Mouse (Mus musculus) adrenal gland, postnatal 4 days (tissue): ENCODE results near the gene Robo3. TPM values are rescaled to one million over a fixed set of nuclear protein-coding genes. Genes with fewer than 3 reads are reported as not detected.

Source experiments
- DNase-seq, 2 experiments: peaks; one replicate each; pipeline ENCODE4 v3.0.0; 2021 to 2022; ENCODE audit warnings: low spot score in 2 of 2, mixed read lengths in 2 of 2
- long read RNA-seq, 2 experiments: library from polyadenylated mRNA; stranded (forward); transcript quantifications; one replicate each; pipeline ENCODE4 v2.0.0; 2021
- total RNA-seq, 2 experiments: library from RNA; stranded (reverse); gene quantifications; 2 replicates each; pipeline ENCODE4 v1.2.3; 2021

The Robo3 gene
- total RNA-seq, result 1 to 10 TPM in 1 of 2 experiments, under 1 TPM in 1; 0.56 to 1.0 TPM
- long read RNA-seq, experiment 1, result 0 reads
- long read RNA-seq, experiment 2, result 0 reads

DNA sequence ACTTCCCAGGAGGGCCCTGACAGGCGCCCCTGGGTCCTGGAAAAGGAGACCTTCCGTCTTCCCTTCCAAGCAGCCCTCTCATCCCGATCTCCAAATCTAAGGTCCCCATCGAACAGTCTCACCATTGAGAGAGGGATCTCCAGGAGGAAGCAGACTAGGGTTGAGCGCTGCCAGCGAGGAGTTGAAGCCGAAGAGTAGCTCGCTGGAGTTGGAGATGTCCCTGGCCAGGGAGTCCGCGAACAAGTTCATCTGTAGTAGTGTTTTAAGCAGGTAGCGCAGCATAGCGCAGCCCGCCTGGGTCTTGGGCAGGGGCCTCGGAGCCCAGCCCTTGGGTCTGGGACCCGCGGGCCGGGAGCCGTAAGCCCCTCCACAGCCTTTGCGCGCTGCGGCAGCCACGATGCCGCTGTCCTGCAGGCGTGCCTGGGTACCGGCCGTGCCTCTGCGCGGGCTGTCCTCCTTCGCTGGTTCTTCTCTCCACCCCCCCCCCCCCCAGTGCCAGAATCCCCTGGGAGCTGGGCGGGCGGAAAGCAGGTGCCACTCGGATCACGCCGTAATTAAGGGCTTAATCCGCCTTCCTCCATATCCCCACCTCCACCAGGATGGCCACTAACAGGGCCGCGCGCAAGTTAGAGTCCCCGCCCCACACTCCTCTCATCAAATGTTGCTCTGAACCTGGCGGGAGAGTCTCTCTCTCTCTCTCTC, at the start of gene Robo3:
TSS of gene Robo3 (minus strand) at position 527 of the 702 bp plus-strand sequence.
- no peak for DNase-seq

DNA sequence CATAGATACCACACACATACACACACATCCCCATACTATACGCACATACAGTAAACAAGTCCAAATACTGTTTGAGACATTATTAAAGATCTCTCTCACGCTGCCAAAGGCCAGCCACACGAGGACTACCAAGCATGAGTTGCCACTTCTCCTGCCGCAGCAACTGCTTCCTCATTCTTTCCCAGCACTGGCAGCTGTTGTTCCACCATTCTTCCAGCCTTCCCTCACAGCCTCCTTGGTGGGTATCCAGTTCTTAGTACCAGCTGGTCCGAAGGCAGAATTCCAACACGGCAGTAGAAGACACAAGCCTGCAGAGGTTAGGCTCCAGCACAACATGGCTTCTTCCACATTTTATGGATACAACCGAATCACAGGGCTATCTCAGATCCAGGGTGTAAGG, 41.9 kb upstream of the Robo3 start:
- DNase-seq, result no peak

DNA sequence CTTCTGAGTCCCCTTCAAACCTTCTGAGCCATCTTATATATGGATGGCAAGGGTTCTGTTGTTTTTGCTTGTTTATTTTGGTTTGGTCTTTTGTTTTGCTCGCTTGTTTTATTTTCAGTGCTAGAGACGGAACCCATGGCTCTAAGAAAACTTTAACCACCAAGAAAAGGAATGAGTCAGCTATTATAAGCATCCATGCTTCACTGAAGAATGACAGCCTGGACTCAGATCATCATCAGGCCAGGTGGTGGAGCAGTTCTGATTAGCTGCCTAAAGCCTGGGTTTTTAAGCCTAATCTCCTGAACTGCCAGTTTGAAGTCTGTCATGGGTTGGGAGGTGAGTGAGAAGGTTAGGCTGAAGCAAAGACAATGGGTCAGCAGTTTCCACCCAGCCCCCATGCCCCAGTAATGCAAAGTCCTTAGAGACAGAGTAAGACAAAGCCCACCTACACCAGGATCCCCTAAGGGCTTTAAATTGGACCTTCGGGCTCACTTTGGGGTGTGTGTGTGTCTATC, 40.6 kb upstream of the Robo3 start:
- no peak for DNase-seq

DNA sequence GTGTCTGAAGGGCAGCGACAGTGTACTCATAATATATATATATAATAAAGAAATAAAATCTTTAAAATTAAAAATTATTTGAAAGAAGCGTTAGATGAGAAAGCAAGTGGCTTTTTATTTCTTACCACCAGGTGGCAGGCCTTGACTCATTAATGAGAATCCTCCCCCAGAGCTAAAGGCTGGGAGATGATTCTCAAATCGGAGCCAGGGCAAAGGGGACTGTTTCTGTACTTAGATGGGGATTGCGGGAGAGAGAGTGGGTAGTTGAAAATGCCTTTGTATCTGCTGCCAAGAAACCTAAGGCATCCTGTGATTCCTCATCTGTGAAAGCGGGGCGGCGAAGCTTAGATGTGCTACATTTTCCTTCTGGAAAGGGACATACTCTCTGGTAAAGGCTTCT, 29.7 kb upstream of the Robo3 start:
- no peak for DNase-seq

DNA sequence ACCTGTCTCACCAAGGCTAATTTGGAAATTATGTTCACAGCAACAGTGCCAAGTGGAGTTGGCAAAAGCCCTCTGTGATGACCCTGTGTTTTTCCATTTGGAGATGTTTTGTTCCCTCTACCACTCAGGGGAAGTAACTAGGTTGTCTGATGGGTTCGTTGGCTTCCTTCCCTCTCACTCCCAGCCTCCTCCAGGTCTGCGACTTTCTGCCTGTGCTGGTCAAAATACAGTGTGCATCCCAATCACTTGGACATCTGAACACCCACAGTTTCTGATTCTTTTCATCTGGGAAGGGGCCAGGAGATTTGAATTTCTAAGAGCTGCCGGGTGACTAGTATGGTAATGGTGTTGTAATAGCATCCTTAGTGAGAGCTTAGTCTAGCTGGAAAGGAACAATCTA, 28.5 kb upstream of the Robo3 start:
- DNase-seq, result no peak

DNA sequence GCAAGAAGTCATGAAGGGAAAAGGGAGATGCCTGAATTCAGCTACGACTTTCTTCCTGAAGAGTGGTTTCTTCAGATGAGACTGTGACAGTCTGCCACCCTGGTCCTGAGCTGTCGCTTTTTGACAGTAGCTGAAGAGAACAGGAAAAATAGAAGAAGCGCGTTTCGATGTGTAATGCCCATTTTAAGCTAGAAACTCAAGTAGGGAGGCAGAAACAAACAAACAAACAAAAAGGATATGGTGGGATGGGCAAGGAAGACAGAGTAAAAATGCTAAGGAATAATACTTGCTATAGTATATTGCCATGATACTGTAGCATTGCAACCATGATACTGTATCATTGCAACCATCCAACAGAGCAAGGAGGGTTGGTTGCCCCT, 27.9 kb upstream of the Robo3 start:
- DNase-seq, result no peak

DNA sequence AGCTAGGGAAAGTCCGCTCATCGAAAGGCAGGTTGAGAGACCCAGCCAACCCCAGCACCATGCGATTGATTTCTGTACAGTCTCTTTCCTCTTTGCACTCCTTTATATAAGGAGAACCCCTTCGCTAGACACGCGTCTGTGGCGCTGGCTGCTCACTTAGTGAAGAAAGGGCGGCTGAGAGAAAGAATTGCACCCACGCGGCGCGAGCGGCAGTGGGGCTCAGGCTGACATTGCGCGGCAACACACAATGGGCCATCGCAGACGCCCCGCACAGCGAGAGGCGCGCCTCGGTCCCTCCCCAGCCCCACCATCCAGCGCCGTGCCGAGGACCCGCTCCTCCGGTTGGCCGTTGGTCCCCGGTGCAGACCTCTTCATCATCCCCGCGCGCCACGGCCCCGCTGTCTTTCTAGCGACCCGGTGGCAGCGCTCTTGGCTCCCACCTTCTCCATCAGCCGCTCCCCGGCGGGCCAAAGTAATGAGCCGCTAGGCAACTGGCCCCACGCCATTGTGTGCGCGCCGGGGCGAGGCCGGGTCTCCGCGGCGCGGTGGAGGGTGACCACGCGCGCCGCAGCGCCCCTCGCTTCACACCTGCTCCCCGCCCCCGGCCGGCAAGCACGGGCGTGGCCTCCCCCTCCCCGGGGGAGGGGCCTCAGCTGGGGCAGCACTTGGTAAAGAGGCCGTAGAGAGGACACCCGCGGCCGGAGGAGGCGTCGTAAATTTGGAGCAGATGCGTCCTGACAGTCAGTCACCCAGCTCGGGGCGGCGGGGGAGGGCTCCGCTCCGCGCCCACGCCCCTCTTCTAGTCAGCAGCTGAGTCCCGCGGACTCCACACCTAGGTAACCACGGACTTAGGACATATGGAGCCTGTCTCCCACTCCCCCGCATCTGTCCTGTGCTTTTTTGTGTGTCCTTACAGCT, 27.3 kb upstream of the Robo3 start:
- no peak for DNase-seq

DNA sequence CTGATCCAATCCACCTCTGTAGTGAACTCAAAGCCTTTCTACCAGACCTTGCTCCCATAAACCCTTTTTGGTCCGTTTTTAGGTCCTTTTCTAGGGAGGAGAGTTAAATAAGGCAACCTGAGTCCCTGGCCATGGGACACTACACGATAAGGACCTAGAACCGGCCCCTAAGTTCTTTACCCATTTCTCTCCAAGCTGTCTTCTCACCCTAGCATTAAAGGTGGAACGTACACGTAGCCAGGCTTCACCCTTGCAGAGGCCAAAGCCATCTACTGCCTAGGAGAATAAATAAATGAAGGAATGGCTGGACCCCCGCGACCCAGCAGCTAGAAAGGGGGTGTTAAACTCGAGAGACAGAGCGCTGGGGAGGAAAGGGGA, 26.6 kb upstream of the Robo3 start:
- no peak for DNase-seq

DNA sequence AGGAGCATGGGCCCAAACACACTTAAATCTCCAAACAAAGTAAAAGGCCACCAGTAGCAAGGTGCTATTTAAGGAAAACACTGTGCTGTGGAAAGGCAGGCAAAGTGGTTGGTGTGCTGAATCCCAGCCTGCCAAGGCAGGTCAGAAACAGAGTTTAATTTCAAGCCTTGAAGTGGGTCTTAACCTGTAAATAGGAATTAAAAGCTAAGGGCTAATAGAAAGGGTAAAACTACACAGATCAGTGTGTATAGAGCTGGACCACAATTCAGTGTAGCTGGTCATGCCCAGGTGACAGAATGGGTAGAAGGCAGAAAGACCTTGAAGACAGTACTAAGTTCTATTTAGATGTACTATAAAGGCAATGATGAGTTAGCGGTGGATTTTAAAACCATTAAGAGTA, 24.1 kb upstream of the Robo3 start:
- no peak for DNase-seq

DNA sequence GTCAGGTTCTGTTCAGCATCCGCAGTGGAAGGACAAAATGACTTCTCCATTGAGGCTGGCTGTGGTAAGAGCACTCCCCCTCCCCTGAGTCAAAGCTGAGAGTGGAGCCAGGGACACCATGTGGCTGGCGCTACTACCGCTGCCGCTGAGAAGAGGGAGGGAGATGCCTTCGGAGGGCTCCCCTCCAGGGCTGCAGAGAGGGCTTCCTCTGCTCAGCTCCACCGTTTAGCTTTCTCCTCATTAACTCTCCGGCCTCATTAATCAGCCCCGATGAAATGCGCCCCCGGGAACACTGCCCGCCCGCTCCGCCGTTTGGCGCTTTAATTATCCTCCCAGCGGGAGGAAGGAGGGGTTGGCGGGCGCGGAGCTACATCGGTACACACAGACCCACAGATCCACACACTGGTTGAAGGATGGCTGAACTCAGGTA, 23.4 kb upstream of the Robo3 start:
- no peak for DNase-seq

DNA sequence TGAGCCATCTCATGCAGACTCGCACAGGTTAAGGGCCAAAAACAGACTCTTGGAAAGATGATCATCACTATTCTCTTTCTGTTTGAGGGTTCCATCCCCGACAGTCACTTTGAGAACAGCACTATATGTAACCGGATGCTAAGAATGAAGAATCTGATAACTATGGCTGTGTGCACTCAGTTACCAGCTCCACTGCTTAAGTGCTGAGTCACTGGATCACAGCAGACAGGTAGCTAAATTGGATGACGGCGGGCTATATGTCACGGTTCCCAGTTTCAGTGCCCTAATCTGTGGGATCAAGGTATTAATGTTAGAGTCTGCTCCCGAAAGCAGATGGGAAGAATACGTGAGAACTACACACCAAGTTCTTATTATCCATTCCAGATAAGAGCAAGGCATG, 22.8 kb upstream of the Robo3 start:
- DNase-seq, result no peak

DNA sequence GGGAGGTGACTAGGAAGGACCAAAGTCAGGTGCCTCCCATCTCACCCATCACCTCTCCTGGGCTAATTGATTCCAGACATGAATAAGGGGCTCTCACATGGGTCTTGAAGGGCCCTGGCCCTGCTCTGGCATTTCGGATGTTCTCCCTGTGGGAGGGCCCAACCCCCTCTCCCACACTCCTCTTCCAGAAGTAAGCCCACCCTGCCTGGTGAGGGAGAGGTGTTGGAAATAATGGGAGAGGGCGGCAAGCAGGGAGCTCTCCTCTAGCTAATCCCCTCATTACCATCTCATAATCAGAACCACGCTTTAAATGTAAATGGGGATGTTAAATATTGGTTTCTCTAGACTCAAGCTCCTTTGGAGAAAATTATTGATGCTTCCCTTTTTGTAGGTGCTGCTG, 21.9 kb upstream of the Robo3 start:
- no peak for DNase-seq

DNA sequence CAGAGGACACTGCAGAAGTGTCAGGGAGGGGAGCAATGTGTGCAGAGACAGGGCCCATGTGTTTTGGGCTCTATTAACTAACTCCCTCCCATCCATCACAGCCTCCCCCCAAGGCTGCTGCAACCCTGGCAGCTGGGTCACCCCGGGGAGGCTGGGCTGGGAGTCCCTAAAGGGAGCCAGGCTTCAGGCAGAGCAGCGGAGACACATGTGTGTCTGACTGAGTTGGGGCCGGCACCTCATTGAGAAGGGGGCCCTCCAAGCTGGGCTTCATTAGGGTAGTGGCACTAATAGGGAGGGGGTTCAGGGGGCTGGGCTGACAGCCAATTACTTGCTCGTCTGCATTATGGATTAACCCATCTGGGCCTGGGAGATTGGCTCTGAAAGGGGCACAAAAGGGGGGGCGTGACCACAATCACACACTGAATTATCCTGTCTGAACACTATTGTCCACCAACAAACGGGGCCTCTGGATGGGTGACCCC, 21.0 kb upstream of the Robo3 start:
- no peak for DNase-seq

DNA sequence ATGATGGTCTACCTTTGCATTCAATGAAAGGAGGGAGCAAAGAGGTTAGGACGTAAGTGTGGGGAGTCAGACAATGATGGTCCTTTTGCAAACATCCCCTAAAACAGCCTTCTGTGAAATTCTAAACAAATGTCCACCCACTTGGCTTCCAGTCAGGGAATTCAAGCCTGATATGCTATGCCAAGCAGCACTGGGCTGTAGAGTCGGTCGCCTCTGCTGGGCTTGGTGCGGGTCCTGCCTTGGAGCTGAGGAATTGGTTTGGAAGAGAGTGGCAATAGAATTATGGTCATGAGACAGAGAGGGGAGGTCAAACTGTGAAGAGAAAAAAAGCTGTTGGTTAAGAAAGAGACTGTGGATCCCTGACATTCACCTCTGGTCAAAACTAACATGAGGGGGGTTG, 20.3 kb upstream of the Robo3 start:
- DNase-seq, result no peak

DNA sequence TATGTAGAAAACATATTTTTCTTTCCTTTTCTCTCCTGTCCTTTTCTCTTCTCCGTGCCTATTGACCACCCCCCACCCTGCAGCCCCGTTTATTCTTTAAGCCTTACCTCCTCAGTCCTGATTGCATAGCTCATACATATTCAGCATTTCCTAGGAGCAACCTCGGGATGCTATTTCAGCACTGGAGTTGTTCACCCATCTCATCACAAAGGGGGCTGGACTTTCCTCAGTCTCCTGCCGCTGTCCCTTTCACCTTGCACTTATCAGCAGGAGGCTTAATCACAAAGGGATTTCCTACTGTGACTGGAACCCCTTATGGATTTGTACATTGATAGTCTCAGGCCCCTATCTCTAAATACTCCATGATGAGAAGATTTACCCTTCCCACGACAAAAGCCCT, 19.4 kb upstream of the Robo3 start:
- no peak for DNase-seq

DNA sequence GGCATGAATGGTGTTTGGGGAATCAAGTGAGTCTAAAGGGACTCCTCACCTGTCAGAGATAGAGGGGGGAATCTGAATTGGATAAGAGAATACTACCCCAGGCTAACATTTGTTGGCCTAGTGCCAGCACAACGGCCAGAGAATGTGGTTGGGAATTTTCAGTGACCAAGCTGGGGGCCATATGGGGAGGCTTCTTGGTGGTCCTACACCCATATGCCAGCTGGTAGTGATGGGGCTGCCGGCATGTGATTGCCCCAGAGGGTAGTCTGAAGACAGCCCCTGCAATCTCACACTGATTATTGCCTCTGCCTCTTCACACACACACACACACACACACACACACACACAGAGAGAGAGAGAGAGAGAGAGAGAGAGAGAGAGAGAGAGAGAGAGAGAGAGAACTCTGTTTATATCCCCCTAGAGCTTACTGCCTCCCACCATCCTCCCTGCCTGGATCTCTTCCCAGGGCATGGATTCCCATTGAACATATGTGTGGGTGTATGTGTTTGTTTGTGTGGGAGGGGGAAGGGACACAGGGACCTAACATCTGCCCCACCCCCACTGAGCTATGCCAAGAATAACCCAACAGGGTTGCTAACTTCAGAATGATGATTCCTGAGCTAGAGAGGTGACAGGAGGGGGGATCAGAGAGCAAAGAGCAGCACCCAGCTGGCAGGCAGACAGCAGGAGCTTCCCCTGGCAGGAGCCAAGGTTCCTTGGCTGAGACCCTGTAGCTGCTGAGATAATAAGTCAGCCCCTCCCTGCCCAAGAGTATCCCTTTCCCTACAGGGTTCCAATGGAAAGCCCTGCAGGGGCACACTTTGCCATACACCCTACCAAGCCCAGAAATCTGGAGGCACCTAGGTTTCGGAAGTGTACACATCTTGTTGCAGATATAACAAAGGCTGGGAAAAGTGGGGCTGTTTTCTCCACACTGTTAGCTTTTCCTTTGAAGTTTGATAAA, 5.0 kb upstream of the Robo3 start:
- DNase-seq, result no peak

DNA sequence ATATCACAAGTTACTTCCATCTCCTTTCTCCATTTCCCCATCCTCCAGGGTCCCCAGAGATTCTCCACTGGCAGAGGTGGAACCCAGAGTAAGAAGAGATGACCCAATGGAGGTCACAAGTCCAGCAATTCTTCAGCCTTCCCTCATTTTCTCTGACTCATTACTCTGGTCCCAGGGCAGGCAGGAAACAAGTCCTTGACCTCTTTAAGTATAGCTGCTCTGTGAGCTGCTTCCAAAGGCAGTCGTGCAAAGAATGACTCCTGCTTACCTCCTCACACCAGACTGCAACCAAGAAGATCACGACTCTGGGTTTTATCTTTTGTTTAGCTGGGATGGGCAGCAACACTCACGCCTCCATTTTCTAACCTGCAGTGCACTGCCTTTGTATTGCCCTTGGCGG, 2.6 kb upstream of the Robo3 start:
- no peak for DNase-seq

DNA sequence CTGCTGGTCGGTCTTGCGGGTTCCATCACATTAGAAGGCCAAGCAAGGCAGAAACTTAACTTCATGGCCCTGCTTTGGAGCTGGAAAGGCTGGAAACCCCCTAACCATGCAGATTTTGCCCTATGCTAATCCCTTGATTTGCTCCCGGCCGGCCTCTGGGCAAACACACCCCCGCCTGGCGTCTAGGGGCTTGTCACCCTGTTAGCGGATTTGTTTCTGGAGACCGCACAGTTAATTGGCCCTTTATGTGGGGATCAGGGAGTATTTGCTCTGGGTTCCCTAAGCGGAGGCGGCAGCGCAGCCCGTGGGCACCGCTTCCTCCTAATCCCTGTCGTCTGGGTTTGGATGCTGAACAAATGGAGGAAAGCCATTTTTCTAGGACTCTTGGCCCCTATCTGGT, 1.9 kb upstream of the Robo3 start:
- DNase-seq, result no peak

DNA sequence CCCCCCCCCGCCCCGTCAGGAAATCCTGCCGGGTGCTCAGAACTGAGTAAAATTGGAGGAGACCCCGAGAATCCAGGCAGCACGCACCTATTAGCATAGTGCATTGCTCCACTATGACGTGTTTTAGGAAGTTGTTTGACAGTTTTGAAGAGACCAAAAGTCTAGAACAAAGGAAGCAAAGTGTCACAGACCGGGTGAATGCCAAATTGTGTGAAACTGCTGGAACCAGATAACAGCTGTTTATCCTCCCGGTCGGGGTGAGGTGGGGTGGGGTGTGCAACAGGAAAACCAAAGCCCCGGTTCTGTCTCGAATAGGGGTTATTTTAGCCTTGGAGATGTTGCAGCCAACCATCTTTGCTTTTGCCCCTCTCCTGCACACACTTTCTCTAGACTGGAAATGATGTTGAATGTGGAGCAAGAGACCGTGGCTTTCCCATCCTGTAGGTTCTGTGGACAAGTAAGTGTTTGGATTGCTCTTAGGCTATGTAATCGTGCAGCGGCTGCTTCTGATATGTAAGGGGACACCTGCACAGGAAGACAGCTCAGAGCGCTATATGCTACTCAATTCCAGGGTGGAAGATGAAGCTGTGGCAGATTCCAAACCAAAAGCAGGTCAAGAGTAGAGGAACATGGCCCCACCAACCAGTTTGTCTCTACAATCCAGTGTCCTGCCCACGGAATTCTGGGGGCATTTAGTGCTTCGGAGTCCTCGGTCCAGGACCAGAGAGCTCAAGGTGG, 946 bp upstream of the Robo3 start:
- no peak for DNase-seq

DNA sequence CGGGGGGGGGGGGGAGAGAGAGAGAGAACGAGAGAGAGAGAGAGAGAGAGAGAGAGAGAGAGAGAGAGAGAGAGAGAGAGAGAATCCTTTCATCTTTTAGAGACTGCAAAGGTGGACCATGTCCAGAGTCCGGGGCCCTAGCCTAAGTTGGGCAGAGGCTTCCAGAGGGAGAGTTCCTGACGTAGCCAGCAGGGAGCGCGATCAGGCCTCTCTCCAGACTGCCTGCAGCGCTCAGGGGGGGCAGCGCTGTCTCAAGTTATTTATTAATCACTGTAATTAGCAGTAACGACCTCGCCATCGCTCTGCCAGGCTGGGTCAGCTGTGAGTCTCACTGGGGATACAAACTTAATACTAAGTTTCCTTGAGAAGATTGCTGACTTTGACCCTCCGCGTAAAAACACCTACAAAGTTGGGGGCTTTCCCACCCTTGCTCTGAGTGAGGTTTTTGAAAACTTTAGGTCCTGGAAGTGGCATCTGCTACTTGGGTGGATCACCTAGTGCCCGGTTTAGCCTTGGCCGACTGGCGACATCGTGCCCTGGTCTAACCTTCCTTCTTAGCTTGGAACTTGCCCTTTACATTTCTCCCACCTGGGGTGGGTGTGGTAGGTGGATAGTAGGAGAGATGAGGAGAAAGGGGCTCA, 900 bp downstream of the Robo3 start:
- DNase-seq, result no peak
